Mouse (Mus musculus): ENCODE measurements around the gene Rnf115.
"Not testable (repeated sequence)": the region's sequence is repeated elsewhere in the genome, so short reads cannot be mapped to it uniquely, and the experiment has no call there.

Rnf115 gene

DNA sequence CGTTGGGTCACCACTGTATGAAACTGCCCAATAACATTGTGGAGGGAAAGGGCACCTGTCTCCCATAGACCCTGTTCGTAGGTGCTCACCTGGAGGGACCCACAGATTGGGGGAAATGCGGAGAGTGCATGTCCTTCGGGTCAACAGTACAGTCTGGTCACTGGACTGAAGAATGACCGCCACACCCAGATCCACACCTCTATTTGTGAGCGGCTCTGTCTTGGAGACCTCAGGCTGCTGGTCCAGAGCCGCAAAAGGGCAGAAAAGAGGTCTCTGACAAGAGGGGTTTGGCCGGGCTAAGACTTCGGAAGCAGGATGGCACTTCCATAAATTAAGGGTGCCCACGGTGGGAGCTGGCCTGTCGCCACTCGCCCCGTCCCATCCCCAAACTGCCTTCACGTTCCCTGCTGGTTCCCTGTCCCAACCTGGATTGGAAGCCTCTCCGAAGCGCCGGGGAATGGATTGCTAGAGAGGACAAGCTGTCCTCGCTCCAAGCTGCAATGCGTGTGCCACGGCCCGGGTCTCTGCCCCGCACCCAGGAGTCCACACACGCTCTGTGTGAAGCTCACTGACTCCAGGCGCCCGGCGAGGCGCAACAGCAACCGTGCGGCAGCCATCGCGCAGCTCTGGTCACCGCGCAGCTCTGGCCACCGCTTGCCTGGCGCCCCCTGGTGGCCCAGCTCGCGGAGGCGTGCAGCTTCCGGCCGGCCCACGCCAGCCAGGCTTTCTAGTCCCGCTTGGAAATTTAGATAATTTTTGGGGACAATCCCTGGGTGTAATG lies 19.4 kb upstream of the Rnf115 start, which contains the start of gene Nudt17:
TSS of gene Nudt17 (minus strand) at position 660 of the 781 bp plus-strand sequence.
- peak in 1 of 2 experiments; percentile 74 for DNase-seq (ENCODE audit: low spot score in 2 of 2)

DNA sequence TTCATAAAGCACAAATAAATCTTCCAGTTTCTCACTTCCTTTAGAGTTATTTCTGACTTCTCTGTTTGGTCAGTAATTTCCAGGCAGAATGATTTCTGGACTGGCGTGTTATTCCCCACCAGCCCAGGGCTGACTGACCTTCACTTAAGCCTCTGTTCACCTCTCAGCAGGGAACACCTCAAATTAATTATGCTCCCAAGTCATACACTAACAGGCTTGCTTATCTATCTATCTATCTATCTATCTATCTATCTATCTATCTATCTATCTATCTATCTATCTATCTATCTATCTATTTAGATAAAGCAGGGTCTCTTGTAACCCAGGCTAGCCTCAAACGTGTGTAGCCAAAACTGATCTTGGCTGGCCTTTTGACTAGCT lies 18.8 kb upstream of the Rnf115 start:
- no peak for DNase-seq (ENCODE audit: low spot score in 2 of 2)

DNA sequence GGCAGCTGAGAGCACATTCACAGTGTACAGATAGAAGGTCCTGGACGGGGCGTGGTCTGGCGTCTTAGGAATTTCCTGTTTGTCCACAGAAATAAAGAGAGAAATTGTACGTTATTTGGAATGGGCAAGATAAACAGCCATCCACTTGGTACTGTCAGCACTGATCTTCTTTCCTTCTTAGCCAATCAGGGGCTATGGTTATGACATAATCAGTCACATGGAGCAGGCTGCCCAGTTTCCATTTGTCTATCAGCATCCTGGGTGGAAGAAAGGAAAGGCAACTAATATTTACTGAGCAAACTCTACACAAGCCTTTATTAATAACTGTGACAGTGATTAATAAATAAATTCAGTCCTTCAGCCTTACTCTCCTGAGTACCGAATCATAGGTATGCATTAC lies 13.2 kb upstream of the Rnf115 start:
- DNase-seq (ENCODE audit: low spot score in 2 of 2) = no peak

DNA sequence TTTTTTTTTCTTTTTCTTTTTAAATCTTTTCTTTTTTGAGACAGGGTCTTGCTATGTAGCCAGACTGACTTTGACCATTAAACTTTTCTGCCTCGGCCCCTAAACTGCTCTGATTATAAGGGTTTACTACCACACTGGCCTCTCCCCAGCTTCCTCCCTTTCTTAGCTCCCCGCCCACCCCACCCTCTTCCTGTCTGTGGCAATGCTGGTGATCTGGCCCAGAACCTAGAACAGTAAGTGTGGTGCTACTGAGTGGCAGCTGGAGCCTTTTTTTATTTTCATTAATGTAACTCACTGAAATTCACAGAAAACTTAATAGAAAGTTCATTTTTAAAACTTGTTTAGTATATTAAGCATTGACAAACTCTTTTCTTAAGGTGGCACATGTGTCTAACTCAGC lies 11.6 kb upstream of the Rnf115 start:
- DNase-seq (ENCODE audit: low spot score in 2 of 2) = no peak

DNA sequence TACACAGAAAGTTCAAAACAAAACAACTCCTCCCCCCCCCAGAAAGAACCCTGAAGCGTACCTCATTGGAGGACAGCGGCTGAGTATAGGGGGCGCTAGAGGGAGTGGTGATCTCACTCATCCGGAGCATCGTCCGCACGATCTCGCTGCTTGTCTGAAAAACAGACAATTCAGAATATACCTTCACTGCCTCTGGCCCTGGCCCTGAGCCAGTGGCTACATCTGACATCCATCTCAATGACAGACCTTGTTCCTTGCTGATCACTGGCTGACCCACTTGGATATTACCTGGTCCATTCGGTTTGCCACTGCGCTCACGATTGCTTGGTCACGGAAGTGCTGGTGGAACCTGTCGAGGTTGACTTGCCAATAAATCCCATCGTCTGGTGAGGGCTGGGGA lies 8.3 kb upstream of the Rnf115 start:
- DNase-seq (ENCODE audit: low spot score in 2 of 2) = peak in 1 of 2 experiments; percentile 46

DNA sequence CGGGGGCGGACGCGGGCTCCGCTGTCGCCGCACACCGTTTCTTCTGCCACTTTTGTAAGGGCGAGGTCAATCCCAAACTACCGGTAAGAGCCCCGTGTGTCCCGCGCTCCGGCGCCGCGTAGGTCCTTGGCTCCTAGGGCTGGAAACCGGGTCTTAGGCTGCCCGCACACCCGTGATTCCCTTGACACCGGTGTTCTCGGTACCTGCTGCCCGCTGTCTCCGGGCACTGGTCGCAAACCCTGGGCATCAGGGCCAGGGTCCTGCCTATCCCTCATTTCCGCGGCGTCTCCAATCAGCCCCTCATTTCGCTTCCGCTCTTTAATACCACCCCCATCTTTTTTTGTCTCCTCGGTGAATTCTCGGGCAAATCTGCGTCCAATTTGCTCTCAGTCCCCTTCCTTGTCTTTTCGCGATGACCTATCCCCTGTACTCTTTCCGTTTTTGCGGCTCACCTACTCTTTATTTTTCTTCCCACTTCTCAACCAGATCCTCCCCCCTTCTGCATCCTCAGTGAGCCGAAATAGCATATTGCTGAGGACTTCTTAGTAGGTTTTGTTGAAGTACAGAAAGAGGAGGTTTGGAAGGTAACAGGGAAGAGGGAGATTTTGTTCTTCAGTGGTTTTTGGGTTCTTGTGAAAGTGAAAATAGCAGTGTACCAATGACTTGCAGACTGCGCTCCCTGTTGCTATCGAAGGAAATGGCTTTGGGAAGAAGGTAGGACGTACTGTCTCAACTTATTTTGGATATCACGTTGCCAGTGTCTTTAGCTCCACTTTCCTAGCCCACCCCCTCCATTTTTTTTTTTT lies 567 bp downstream of the Rnf115 start:
- DNase-seq (ENCODE audit: low spot score in 2 of 2) = no peak

DNA sequence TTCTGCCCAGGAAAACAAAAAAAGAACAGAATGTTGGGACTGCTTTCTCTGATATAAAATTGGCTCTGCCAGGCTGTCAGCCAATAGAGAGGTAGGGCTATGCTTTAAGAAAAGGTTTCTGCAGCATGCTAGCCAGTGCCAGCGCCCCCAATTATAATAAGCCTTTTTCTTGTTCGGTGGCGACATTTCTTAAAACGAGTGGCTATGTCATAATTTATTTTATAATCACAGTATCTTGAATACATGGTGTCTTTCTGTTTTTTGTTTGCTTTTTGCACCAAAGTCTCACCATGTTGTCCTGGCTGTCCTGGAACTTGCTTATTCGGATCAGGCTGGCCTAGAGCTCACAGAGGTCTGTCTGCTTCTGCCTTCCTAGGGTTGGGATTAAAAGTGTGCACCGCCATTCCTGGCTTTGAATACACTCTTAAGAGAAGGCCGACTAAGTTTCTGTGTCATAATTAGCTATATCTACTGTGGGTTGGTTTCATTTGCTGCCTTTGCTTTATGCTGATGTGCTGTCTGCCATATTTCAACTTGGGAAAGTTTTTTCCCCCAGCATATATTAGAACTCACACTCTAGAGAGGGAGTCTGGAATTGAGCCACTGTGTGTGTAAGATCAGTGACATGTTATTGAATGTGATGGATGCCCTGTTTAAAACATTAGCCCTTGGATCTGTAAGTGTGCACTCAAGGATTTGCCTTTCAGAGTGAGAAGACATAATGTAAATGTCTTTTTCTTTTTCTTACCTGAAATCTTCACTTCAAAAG lies 1.4 kb downstream of the Rnf115 start:
- no peak for DNase-seq (ENCODE audit: low spot score in 2 of 2)

DNA sequence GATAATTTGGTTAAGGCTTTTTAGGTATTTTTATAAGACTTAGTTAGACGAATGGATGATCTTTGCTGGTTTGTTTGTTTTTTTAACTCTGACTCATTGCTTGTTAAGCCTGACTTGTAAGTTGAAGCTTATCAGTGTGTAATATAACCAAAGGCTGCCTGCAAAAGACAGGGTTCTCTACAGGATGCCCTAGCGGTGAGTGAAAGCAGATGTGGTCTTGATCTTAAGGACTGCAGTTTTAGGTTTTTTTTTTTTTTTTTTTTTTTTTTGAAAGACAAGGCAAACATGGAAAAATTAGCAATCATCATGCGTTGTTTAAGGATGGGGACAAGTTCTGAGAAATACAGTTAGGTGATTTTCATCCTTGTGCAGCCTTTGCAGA lies 1.9 kb downstream of the Rnf115 start:
- DNase-seq (ENCODE audit: low spot score in 2 of 2) = peak in 1 of 2 experiments; percentile 18

DNA sequence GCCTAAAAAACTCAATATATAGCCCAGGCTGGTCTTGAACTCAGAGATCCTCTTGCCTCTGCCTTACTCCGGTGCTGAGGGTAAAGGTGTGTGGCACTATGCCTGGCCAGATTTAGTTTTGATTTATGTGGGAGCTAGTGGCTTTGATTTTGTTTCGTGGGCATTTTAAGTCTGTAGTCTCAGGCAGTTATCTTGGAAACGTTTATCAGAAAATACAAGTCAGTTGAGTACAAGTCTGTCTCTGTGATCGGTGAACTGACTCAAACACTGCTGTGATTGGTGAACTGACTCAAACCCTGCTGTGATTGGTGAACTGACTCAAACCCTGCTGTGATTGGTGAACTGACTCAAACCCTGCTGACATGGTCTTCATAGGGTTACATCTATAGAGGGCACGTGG lies 3.3 kb downstream of the Rnf115 start:
- no peak for DNase-seq (ENCODE audit: low spot score in 2 of 2)

DNA sequence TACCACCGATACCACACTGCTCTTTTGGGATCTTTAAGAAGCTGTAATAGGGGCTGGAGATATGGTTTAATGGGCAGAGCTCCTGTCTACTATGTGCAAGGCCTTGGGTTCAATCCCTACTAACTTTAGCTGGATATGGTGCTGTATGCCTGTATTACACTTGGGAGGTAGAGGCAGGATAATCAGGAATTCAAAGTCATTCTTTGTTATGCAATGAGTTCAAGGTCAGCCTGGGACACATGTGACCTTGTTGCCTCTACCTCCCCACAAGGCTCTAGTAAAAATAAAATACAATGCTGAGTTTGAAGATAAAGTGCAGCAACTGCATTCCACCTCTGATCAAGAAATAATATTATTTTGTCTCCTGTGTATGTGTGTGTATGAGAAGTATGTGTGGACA lies 6.5 kb downstream of the Rnf115 start:
- DNase-seq (ENCODE audit: low spot score in 2 of 2) = no peak

DNA sequence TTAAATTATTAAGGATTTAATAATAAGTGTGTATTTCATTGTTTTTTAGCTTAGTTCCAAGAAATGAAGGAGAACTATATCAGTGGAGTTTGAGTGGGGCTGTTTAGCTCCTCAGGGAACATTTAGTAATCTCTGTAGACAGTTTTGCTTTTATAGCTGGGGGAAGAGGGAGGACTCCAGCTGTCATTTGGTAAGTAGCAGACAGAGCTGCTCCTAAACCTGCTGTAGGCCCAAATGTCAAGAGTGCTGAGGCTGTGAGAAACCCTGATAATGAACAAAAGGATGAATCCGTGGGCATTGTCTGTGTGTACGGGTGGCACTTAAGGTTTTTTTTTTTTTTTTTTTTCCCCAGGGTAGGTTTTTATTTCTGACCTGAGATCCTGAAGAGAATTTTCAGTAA lies 7.7 kb downstream of the Rnf115 start:
- DNase-seq (ENCODE audit: low spot score in 2 of 2) = no peak

DNA sequence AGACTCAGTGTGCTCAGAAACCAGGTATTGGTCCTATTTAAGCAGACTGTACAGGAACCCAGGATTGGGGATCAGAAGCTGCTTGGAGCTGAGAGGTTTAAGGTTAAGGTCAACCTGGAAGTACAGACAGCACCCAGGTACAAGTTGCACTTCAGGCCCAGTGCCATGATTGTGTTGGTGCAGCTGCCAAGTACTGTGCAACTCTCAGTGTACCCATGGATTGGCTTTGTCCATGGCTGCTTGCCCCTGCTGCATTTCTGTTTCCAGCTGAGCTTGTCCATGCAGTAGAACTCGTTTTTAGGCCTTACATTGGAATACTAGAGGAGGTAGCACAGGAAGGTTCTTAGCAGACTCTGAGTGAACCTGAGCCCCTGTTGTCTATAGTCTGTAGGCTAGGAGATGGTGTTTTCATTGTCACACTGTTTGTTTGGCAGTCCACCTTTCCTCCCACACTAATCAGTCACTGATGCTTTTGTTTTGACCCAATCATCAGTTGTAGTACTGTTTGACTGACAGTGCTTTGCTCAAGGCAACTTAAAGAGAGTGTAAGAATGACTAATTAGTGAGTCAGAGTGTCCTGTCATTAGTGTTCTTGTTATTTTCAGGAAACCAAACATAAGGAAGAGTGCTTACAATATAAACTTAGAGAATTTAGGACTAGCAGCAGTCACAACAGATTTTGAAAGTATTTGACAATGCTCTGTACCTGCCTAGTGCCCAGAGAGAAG lies 9.7 kb downstream of the Rnf115 start:
- no peak for DNase-seq (ENCODE audit: low spot score in 2 of 2)

DNA sequence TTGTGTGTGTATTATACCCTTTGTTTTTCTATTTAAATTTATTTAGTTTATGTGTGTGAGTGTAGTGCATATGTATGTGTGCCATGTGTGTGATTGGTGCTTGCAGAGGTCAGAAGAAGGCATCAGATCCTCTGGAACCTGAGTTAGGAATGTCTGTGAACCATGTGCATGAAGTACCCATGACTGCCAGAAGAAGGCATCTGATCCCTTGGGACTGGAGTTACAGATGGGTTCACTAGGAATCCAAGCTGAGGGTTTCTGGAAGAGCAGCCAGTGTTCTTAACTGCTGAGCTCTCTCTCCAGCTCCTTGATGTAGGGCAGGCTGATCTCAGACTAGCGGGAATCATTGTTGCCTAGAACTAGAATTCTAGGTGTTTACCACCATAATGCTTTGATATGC lies 10.5 kb downstream of the Rnf115 start:
- DNase-seq (ENCODE audit: low spot score in 2 of 2) = no peak

DNA sequence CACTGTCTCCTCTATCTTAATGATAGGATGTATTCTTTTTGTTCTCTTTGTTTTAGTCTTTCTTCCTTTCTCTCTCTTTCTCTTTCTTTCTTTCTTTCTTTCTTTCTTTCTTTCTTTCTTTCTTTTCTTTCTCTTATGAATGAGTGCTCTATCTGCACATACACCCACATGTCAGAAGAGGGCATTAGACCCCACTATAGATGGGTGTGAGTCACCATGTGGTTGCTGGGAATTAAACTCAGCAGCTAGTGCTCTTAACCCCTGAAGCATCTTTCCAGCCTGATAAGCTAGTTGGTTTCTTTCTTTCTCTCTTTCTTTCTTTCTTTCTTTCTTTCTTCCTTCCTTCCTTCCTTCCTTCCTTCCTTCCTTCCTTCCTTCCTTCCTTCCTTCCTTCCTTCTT lies 12.8 kb downstream of the Rnf115 start:
- DNase-seq (ENCODE audit: low spot score in 2 of 2) = not testable (repeated sequence)

DNA sequence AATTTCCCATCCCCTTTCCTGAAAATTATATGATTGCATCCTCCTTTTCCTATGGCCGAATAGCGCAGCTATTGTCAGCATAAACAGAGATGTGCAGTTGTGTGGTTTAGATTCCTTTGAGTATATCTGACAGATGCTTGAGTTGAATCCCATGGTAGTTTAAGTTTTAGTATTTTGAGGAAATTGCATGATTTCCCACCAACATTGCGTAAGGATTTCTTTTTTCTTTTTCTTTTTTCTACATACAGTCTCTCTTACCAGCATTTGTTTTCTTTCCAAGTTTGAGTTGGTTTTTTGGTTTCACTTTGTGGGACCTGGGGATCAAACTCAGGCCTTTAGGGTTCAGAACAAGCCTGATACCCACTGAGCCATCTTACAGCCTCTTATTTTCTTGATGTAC lies 16.9 kb downstream of the Rnf115 start:
- DNase-seq (ENCODE audit: low spot score in 2 of 2) = no peak

DNA sequence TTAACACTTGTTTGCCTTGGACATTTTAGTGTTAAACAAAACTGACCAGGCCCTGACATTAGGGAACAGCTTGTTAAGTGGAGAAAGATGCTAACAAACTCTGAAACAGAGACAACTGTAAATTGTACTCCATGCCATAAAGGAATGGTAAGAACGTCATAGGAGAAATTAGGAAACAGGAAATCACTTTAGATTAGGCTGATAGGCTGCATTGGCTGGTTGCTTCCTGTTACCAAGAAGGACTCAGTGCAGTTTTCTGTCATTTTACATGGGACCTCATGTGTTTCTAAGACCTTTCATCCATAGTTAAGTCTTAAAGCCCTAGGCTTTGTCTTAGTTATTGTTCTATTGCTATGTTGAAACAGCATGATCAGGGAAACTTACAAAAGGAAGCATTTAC lies 19.4 kb downstream of the Rnf115 start:
- DNase-seq (ENCODE audit: low spot score in 2 of 2) = no peak

DNA sequence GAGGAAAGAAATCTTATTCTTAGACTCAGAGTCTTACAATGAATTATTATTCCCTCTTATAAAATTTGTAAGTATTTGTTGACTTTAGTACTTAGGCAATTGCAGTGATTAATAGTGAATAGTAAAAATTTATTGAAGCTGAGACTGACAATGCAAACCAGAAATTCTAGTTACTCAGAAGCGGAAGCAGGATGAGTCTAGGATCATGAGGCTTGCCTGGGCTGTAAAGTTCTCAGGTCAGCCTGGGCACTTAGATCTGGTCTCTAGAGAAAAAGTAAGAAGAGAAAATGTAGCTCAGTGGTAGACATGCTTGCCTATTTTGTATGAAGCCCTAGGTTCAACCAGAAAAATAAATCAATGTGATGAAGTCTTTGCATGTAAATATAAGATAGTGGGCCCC lies 28.5 kb downstream of the Rnf115 start:
- no peak for DNase-seq (ENCODE audit: low spot score in 2 of 2)

DNA sequence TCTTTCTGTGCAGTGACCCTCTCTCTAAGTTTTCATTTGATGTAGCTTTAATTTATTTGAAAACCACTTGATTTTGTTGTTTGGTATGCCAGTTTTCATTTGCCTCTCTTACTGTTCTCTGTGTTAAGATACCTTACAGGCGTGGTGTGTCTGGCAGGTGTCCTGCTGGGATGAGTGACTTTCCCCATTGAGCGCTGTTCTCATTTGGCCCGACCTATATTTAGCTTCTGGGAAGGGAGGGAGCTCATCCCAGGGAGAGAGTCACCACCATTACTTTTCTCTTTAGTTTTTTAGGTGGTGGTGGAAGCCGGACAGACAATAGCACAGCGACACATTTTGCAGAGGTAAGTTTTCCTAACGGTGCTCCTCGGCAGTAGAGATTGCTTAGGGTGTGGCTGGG lies 30.2 kb downstream of the Rnf115 start:
- no peak for DNase-seq (ENCODE audit: low spot score in 2 of 2)

DNA sequence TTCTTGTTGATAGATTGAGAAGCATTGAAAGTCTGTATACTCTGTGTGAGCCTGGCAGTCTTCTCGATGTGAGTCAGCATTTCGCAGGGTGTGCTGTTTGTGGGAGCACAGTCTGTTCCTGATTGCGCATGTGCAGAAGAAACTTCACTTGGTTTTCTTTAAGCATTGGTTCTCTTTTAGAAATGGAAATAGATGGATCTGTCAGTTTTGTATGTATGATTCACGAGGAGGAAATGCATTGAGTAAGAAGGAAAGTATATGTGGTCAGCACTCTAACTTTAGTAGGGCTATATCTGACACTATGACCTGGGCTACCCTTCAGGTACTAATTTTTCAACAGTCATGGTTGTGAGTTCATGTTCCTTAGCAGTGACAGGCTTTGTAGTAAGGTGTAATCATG lies 32.2 kb downstream of the Rnf115 start:
- DNase-seq (ENCODE audit: low spot score in 2 of 2) = no peak

DNA sequence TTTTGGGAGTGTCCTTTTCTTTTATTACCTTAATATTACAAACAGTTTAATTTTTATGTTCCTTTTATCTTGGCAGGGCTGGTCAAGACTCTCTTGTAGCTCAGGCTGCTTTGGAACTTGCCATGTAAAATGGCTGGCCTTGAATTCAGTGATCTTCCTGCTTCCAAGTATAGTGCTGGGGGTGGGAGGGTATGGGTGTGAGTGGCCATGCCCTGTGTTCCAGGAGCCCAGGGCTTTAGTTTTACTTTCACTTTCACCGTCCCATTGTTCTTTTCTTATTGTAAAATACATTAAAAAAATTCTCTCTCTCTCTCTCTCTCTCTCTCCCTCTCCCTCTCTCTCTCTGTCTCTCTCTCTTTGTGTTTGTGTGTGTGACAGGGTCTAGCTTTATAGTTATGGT lies 37.1 kb downstream of the Rnf115 start:
- no peak for DNase-seq (ENCODE audit: low spot score in 2 of 2)

DNA sequence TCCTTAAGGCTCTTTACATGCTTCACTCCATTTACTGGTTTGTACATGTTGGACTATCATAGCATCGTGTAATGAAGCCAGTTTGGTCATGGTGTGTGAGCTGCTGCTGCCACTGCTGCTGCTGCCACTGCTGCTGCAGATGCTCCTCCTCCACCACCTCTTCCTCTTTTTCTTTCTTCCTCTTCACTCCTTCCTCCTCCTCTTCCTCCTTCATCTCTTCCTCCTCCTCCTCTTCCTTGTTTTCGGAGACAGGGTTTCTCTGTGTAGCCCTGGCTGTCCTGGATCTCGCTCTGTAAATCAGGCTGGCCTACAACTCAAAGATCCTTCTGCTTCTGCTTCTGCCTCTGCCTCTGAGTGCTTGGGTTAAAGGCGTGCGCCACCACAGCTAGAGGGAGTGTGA lies 42.5 kb downstream of the Rnf115 start:
- no peak for DNase-seq (ENCODE audit: low spot score in 2 of 2)

DNA sequence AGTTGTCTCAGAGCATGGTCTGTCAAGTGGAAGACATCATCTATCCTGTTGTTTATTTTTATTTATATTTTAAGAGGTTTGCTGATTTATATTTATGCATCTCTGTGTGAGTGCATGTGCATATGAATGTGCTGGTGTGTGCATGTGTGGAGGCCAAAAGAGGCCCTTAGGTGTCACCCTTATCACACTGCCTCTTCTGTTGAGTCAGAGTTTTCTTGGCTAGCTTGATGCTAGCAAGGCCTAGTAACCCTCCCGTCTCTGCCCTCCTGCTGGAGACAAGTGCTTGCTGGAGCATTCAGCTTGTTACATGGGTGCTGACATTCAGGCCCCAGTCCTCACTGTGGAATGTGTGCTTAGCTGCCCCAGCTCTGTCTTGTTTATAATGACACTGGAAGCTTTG lies 45.5 kb downstream of the Rnf115 start:
- no peak for DNase-seq (ENCODE audit: low spot score in 2 of 2)
